Mouse (Mus musculus) forebrain, postnatal 0 days (tissue): Measurements from ENCODE around the gene Vezt. TPM values are rescaled to one million over a fixed set of nuclear protein-coding genes. Genes with fewer than 3 reads are reported as not detected.
A peak's percentile ranks its signal among the peaks of the same experiment; 100 is the strongest.

Source experiments
- ATAC-seq: fragments of 200-750 bp; cut with Nextera tagmentation; 2 replicates; pipeline ENCODE4 v1.8.0; 2017; ENCODE audit warnings: mild to moderate bottlenecking, moderate library complexity
- DNase-seq: peaks from one replicate; pipeline ENCODE4 v3.0.0-alpha.2; 2015
- H3K27ac ChIP-seq: fragments of 300-500 bp; sonication (generic); 2 replicates; pipeline ENCODE4 v1.5.1; 2014; ENCODE audit warnings: low read depth, mild to moderate bottlenecking, antibody characterized with exemption, low read length, moderate library complexity, mixed read lengths
- H3K27me3 ChIP-seq: fragments of 300-500 bp; sonication (generic); 2 replicates; pipeline ENCODE4 v1.6.1; 2014; ENCODE audit warnings: mild to moderate bottlenecking, low read length, mixed read lengths; ENCODE audit not compliant: insufficient read depth
- H3K36me3 ChIP-seq: fragments of 300-500 bp; sonication (generic); 2 replicates; pipeline ENCODE4 v1.6.1; 2014; ENCODE audit warnings: mild to moderate bottlenecking, moderate library complexity; ENCODE audit not compliant: insufficient read depth
- H3K4me1 ChIP-seq: fragments of 300-500 bp; sonication (generic); 2 replicates; pipeline ENCODE4 v1.6.1; 2014; ENCODE audit warnings: antibody characterized with exemption; ENCODE audit not compliant: insufficient read depth
- H3K4me2 ChIP-seq: fragments of 300-500 bp; sonication (generic); 2 replicates; pipeline ENCODE4 v1.6.1; 2014; ENCODE audit warnings: low read depth, mild to moderate bottlenecking, moderate library complexity
- H3K4me3 ChIP-seq: fragments of 300-500 bp; sonication (generic); 2 replicates; pipeline ENCODE4 v1.5.1; 2014; ENCODE audit warnings: low read depth, low read length, mixed read lengths
- H3K9ac ChIP-seq: fragments of 300-500 bp; sonication (generic); 2 replicates; pipeline ENCODE4 v1.6.1; 2014; ENCODE audit warnings: mild to moderate bottlenecking
- H3K9me3 ChIP-seq: fragments of 300-500 bp; sonication (generic); 2 replicates; pipeline ENCODE4 v1.6.1; 2016; ENCODE audit warnings: low read length
- CTCF ChIP-seq: sonication (generic); IDR thresholded peaks from 2 replicates; pipeline ENCODE4 v1.5.1; 2016; ENCODE audit warnings: antibody characterized with exemption, control low read depth, low read depth
- whole genome bisulfite sequencing: fragments of 180-500 bp; shearing (Covaris S2); extraction: QIAGEN DNeasy Blood & Tissue Kit; methylation state at CpG from one replicate; pipeline ENCODE4 v1.1.7; 2014; 5-methylcytosine and 5-hydroxymethylcytosine counted together
- polyA plus RNA-seq: library from polyadenylated mRNA; unstranded; fragments of >200 nt; fragmentation: Nextera tagmentation; extraction: Ambion mirVana; gene quantifications from 2 replicates; pipeline ENCODE4 v1.2.1, GENCODE M21; 2015
- total RNA-seq: library from RNA; depleted of rRNA; stranded (reverse); fragments of >200 nt; gene quantifications from 2 replicates; pipeline ENCODE4 v1.2.3, GENCODE M21; 2014

Vezt gene
- total and polyA plus RNA-seq, 2 experiments from 2014 or later: 40.1 to 66.0 TPM

DNA sequence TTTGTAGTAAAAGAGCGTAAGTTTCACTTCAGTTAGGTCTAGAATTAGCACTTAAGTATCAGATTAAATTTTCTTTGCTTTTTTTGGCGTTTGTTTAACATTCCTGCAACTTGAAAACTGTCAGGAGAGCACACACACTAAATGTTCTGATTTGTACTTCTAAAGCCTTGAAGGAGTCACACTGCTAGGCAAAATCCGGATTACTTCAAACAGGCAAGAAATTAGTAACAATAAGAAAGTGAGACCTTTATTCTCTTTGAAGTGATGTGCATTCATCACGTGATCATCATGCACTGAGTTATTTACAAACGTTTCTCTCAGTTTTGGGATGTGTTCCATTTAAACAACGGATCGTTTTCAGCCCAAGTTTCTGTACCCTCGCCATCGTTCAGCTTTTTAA lies 1.6 kb upstream of the Vezt start:
- Histone ChIP-seq H3K27me3 (no peaks in the 10 kb centered on the region), H3K9ac (no peak overlapping the region), H3K4me1 (peaks cover 18% of the 10 kb centered on the region), H3K36me3 (no peaks in the 10 kb centered on the region; the same call in 1 of the 2 replicates), H3K4me2 (peak overlapping the region; percentile 95; the same call in 1 of the 2 replicates), H3K27ac (no peak overlapping the region), H3K9me3 (no peaks in the 10 kb centered on the region), H3K4me3 (peak overlapping the region; percentile 70; the same call in 1 of the 2 replicates)
- DNase-seq (no peak), ATAC-seq (no peak)
- WGBS: 26% methylated on average over 9 of the region's 9 CpGs
- no peak for TF ChIP-seq CTCF

GRCm38 (mm10) chr10:94036375-94036758 lies 750 bp upstream of the Vezt start:
- WGBS: 3% methylated on average over 31 of the region's 32 CpGs
- no peak for TF ChIP-seq CTCF
- Histone ChIP-seq H3K36me3 (no peaks in the 10 kb centered on the region; the same call in 1 of the 2 replicates), H3K9ac (peak overlapping the region; percentile 59), H3K4me1 (peaks cover 18% of the 10 kb centered on the region), H3K27me3 (no peaks in the 10 kb centered on the region), H3K4me2 (peak overlapping the region; percentile 95), H3K4me3 (peak overlapping the region; percentile 70), H3K27ac (peak overlapping the region; percentile 45; the same call in 1 of the 2 replicates), H3K9me3 (no peaks in the 10 kb centered on the region)
- DNase-seq: no peak
- no peak for ATAC-seq

GRCm38 (mm10) chr10:94034876-94035657 lies 550 bp downstream of the Vezt start:
- Histone ChIP-seq H3K4me2 (peak overlapping the region; percentile 58), H3K9me3 (no peaks in the 10 kb centered on the region), H3K27me3 (no peaks in the 10 kb centered on the region), H3K9ac (peak overlapping the region; percentile 89), H3K4me1 (peaks cover 18% of the 10 kb centered on the region), H3K36me3 (no peaks in the 10 kb centered on the region; the same call in 1 of the 2 replicates), H3K27ac (peak overlapping the region; percentile 80), H3K4me3 (peak overlapping the region; percentile 70)
- WGBS: under 1% methylated on average over 30 of the region's 30 CpGs
- ATAC-seq (peak; percentile 56), DNase-seq (peak; percentile 71)
- TF ChIP-seq CTCF: no peak

DNA sequence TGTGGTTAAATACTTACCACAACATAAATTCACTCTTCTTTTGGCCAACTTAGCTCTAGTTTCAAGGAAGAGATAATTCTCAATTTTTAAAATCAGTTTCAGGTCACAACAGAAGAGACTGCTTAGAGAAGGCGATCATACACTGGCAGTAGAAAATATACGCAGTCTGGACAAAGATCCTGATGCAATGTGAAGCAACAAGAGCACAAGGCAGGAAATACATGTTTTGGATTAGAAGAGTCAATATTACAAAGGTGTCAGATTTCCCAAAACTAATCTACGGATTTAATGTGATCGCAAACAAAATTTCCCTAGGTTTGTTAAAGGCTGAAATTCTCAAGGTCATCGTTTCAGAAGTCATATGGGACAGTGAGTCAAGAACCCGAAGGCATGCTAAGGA lies 4.5 kb downstream of the Vezt start:
- Histone ChIP-seq H3K9me3 (no peaks in the 10 kb centered on the region), H3K4me3 (no peak overlapping the region), H3K27me3 (no peaks in the 10 kb centered on the region), H3K4me1 (peaks cover 18% of the 10 kb centered on the region), H3K27ac (no peak overlapping the region), H3K4me2 (no peak overlapping the region), H3K36me3 (peaks cover 5% of the 10 kb centered on the region; the same call in 1 of the 2 replicates), H3K9ac (no peak overlapping the region)
- DNase-seq (no peak), ATAC-seq (no peak)
- 93% methylated on average over 6 of the region's 6 CpGs for WGBS
- TF ChIP-seq CTCF: no peak

DNA sequence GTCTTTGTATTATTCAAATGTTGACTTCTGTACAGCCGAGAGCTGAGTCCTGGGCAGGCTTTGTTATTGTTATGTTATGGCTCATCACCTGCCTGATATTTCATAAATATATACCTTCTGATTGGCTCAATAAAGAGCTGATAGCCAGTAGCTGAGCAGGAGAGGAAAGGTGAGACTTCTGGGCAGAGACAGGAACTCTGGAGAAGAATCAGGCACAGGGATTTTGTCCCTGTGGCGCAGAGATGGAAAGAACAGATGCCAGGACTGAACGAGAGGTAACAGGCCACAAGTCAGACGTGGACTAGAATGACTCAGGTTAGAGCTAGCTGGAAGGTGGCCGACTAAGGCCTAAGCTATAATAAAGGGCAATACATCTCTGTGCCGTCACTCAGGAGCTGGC lies 7.1 kb downstream of the Vezt start:
- Histone ChIP-seq H3K27ac (no peak overlapping the region), H3K27me3 (no peaks in the 10 kb centered on the region), H3K4me2 (no peak overlapping the region), H3K4me1 (peaks cover 7% of the 10 kb centered on the region), H3K4me3 (no peak overlapping the region), H3K9ac (no peak overlapping the region), H3K36me3 (peaks cover 8% of the 10 kb centered on the region), H3K9me3 (no peaks in the 10 kb centered on the region)
- DNase-seq (no peak), ATAC-seq (no peak)
- no peak for TF ChIP-seq CTCF
- WGBS: 88% methylated on average over 6 of the region's 6 CpGs

DNA sequence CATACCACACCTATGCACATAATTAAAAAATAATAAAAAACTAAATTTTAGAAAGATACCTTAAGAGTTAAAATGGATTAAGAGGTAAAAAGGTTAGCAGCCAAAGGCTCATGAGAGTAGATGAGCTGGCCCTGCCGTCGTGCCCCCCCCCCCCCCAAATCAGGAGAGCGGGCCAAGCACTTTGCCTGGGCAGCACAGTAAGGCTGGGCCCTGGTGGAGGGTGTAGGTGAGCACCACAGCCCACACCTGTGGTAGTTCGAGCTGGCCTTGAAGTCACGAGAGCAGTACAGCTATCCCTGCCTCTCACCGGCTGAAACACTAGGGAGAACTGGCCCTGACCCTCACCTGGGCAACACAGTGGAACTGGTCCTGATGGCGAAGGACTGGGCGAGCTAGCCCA lies 10.5 kb downstream of the Vezt start:
- Histone ChIP-seq H3K27ac (no peak overlapping the region), H3K9me3 (no peaks in the 10 kb centered on the region), H3K4me2 (no peak overlapping the region), H3K4me1 (no peaks in the 10 kb centered on the region), H3K36me3 (peaks cover 12% of the 10 kb centered on the region), H3K9ac (no peak overlapping the region), H3K27me3 (no peaks in the 10 kb centered on the region), H3K4me3 (no peak overlapping the region)
- 94% methylated on average over 8 of the region's 8 CpGs for WGBS
- ATAC-seq: no peak
- no peak for DNase-seq
- no peak for TF ChIP-seq CTCF

GRCm38 (mm10) chr10:94021059-94021458 lies 14.6 kb downstream of the Vezt start:
- Histone ChIP-seq H3K4me1 (no peaks in the 10 kb centered on the region), H3K27me3 (no peaks in the 10 kb centered on the region), H3K4me2 (no peak overlapping the region), H3K27ac (no peak overlapping the region; the same call in 1 of the 2 replicates), H3K4me3 (no peak overlapping the region), H3K36me3 (peaks cover 10% of the 10 kb centered on the region), H3K9ac (no peak overlapping the region), H3K9me3 (no peaks in the 10 kb centered on the region)
- WGBS: 89% methylated on average over 4 of the region's 4 CpGs
- DNase-seq: no peak
- no peak for TF ChIP-seq CTCF
- no peak for ATAC-seq
